Mouse (Mus musculus) lung, embryonic 16.5 days (tissue): ENCODE results near the gene Akr1c21. TPM values are rescaled to one million over a fixed set of nuclear protein-coding genes. Genes with fewer than 3 reads are reported as not detected.
"Not testable (repeated sequence)": the region's sequence is repeated elsewhere in the genome, so short reads cannot be mapped to it uniquely, and the experiment has no call there.

Experiments used
- ATAC-seq: fragments of 200-750 bp; cut with Nextera tagmentation; 2 replicates; pipeline ENCODE4 v1.8.0; 2017; ENCODE audit warnings: low read depth, mild to moderate bottlenecking, moderate library complexity
- H3K27ac ChIP-seq: fragments of 300-500 bp; sonication (generic); 2 replicates; pipeline ENCODE4 v1.5.1; 2014; ENCODE audit warnings: mild to moderate bottlenecking, control low read depth, low read length
- H3K27me3 ChIP-seq: fragments of 300-500 bp; sonication (generic); 2 replicates; pipeline ENCODE4 v1.6.1; 2014; ENCODE audit warnings: low read depth, low read length, mixed read lengths; ENCODE audit not compliant: control insufficient read depth, insufficient read depth
- H3K36me3 ChIP-seq: fragments of 300-500 bp; sonication (generic); 2 replicates; pipeline ENCODE4 v1.6.1; 2014; ENCODE audit warnings: low read length; ENCODE audit not compliant: control insufficient read depth, insufficient read depth
- H3K4me1 ChIP-seq: fragments of 300-500 bp; sonication (generic); replicated peaks from 2 replicates; pipeline ENCODE4 v1.6.1; 2014; ENCODE audit warnings: low read length, mixed read lengths; ENCODE audit not compliant: control insufficient read depth, insufficient read depth
- H3K4me2 ChIP-seq: fragments of 300-500 bp; sonication (generic); 2 replicates; pipeline ENCODE4 v1.6.1; 2014; ENCODE audit warnings: low read depth, low read length, control low read depth
- H3K4me3 ChIP-seq: fragments of 300-500 bp; sonication (generic); 2 replicates; pipeline ENCODE4 v1.5.1; 2014; ENCODE audit warnings: mild to moderate bottlenecking, low read length, control low read depth
- H3K9ac ChIP-seq: fragments of 300-500 bp; sonication (generic); 2 replicates; pipeline ENCODE4 v1.6.1; 2014; ENCODE audit warnings: low read length, control low read depth
- H3K9me3 ChIP-seq: fragments of 300-500 bp; sonication (generic); 2 replicates; pipeline ENCODE4 v1.6.1; 2016; ENCODE audit warnings: low read length; ENCODE audit not compliant: control insufficient read depth
- WGBS: fragments of 180-500 bp; shearing (Covaris S2); extraction: QIAGEN DNeasy Blood & Tissue Kit; methylation state at CpG from one replicate; pipeline ENCODE4 v1.1.7; 2014; 5-methylcytosine and 5-hydroxymethylcytosine counted together
- polyA plus RNA-seq: library from polyadenylated mRNA; unstranded; fragments of >200 nt; fragmentation: Nextera tagmentation; extraction: Ambion mirVana; gene quantifications from 2 replicates; pipeline ENCODE4 v1.2.1, GENCODE M21; 2015

Gene Akr1c21
- polyA plus RNA-seq: not detected in 2 replicates

- Histone ChIP-seq H3K36me3 (no peaks in the 10 kb centered on the region), H3K4me3 (no peak within 1 kb of the TSS), H3K9me3 (no peaks in the 10 kb centered on the region), H3K27me3 (no peaks in the 10 kb centered on the region), H3K4me2 (no peak within 1 kb of the TSS), H3K4me1 (no peaks in the 10 kb centered on the region), H3K27ac (no peak within 1 kb of the TSS), H3K9ac (no peak within 1 kb of the TSS)
- WGBS: 36% methylated on average over 1 of the region's 1 CpGs
- no peak for ATAC-seq
These were observed at the start of gene Akr1c21 for GRCm38 (mm10) chr13:4573871-4574270. Gene Akr1c21 (plus strand): TSS chr13:4574075.

- no peak overlapping the region for H3K9ac ChIP-seq
- H3K4me3 ChIP-seq: no peak overlapping the region
- no peak overlapping the region for H3K27ac ChIP-seq
- no peak overlapping the region for H3K4me2 ChIP-seq
- no peaks in the 10 kb centered on the region for H3K36me3 ChIP-seq
- no peaks in the 10 kb centered on the region for H3K4me1 ChIP-seq
- no peaks in the 10 kb centered on the region for H3K27me3 ChIP-seq
- 60% methylated on average over 1 of the region's 1 CpGs for WGBS
- H3K9me3 ChIP-seq: no peaks in the 10 kb centered on the region
- ATAC-seq: no peak
These were observed 14.7 kb upstream of the Akr1c21 start for GRCm38 (mm10) chr13:4559143-4559542.

- H3K9me3 ChIP-seq: no peaks in the 10 kb centered on the region
- H3K4me1 ChIP-seq: no peaks in the 10 kb centered on the region
- ATAC-seq: no peak
- no peak overlapping the region for H3K4me3 ChIP-seq
- no peaks in the 10 kb centered on the region for H3K36me3 ChIP-seq
- H3K27ac ChIP-seq: no peak overlapping the region
- H3K9ac ChIP-seq: no peak overlapping the region
- H3K4me2 ChIP-seq: no peak overlapping the region
- no peaks in the 10 kb centered on the region for H3K27me3 ChIP-seq
These were observed 13.4 kb upstream of the Akr1c21 start for GRCm38 (mm10) chr13:4560500-4560899.

- Histone ChIP-seq H3K27me3 (no peaks in the 10 kb centered on the region), H3K9me3 (no peaks in the 10 kb centered on the region), H3K9ac (no peak overlapping the region), H3K27ac (no peak overlapping the region), H3K4me1 (no peaks in the 10 kb centered on the region), H3K4me3 (no peak overlapping the region), H3K36me3 (no peaks in the 10 kb centered on the region), H3K4me2 (no peak overlapping the region)
- 86% methylated on average over 2 of the region's 2 CpGs for whole genome bisulfite sequencing
- no peak for ATAC-seq
These were observed 7.9 kb upstream of the Akr1c21 start for GRCm38 (mm10) chr13:4565996-4566395.

- no peak overlapping the region for H3K4me2 ChIP-seq
- no peaks in the 10 kb centered on the region for H3K9me3 ChIP-seq
- no peaks in the 10 kb centered on the region for H3K27me3 ChIP-seq
- H3K9ac ChIP-seq: no peak overlapping the region
- H3K4me1 ChIP-seq: no peaks in the 10 kb centered on the region
- H3K36me3 ChIP-seq: no peaks in the 10 kb centered on the region
- no peak overlapping the region for H3K27ac ChIP-seq
- no peak overlapping the region for H3K4me3 ChIP-seq
- no peak for ATAC-seq
- WGBS: 89% methylated on average over 1 of the region's 1 CpGs
These were observed 3.0 kb downstream of the Akr1c21 start for GRCm38 (mm10) chr13:4576921-4577320.

GRCm38 (mm10) chr13:4603431-4603830 is 29.6 kb downstream of the Akr1c21 start:
- not testable (repeated sequence) for H3K36me3 ChIP-seq, H3K9me3 ChIP-seq, H3K4me2 ChIP-seq, ATAC-seq, H3K9ac ChIP-seq, H3K4me3 ChIP-seq, H3K4me1 ChIP-seq, H3K27ac ChIP-seq, H3K27me3 ChIP-seq
- 40% methylated on average over 3 of the region's 3 CpGs for WGBS

GRCm38 (mm10) chr13:4606821-4607220 is 32.9 kb downstream of the Akr1c21 start:
- H3K27me3 ChIP-seq: no peaks in the 10 kb centered on the region

GRCm38 (mm10) chr13:4608530-4608929 is 34.7 kb downstream of the Akr1c21 start:
- Histone ChIP-seq H3K4me3 (peak overlapping the region; percentile 62), H3K4me1 (no peaks in the 10 kb centered on the region), H3K9me3 (no peaks in the 10 kb centered on the region), H3K27ac (peak overlapping the region; percentile 56; the same call in 1 of the 2 replicates), H3K9ac (peak overlapping the region; percentile 67), H3K27me3 (no peaks in the 10 kb centered on the region), H3K4me2 (peak overlapping the region; percentile 66), H3K36me3 (no peaks in the 10 kb centered on the region)
- WGBS: 15% methylated on average over 9 of the region's 9 CpGs
- no peak; the same call in none of the 2 replicates for ATAC-seq

More at GRCm38 (mm10) chr13:4606821-4607220, 32.9 kb downstream of the Akr1c21 start:
- Histone ChIP-seq H3K9ac (no peak overlapping the region), H3K4me2 (no peak overlapping the region), H3K27ac (no peak overlapping the region), H3K36me3 (no peaks in the 10 kb centered on the region), H3K4me3 (no peak overlapping the region), H3K9me3 (no peaks in the 10 kb centered on the region), H3K4me1 (no peaks in the 10 kb centered on the region)
- 83% methylated on average over 4 of the region's 4 CpGs for WGBS
- no peak for ATAC-seq

- 3% methylated on average over 10 of the region's 10 CpGs for WGBS
- Histone ChIP-seq H3K9ac (peak within 1 kb of the TSS; percentile 67), H3K4me1 (no peaks in the 10 kb centered on the region), H3K9me3 (no peaks in the 10 kb centered on the region), H3K4me2 (peak within 1 kb of the TSS; percentile 66), H3K27me3 (no peaks in the 10 kb centered on the region), H3K27ac (peak within 1 kb of the TSS; percentile 56; the same call in 1 of the 2 replicates), H3K4me3 (peak within 1 kb of the TSS; percentile 62), H3K36me3 (no peaks in the 10 kb centered on the region)
- ATAC-seq: peak; percentile 100
These were observed 35.1 kb downstream of the Akr1c21 start, which contains the start of gene Akr1e1 for GRCm38 (mm10) chr13:4608961-4609409. Gene Akr1e1 (minus strand): TSS chr13:4609174.

GRCm38 (mm10) chr13:4610902-4611301 is 37.0 kb downstream of the Akr1c21 start:
- ATAC-seq: no peak
- Histone ChIP-seq H3K9me3 (no peaks in the 10 kb centered on the region), H3K27ac (no peak overlapping the region), H3K4me3 (no peak overlapping the region), H3K36me3 (no peaks in the 10 kb centered on the region), H3K9ac (no peak overlapping the region), H3K4me1 (no peaks in the 10 kb centered on the region), H3K27me3 (no peaks in the 10 kb centered on the region), H3K4me2 (no peak overlapping the region)
